Mouse (Mus musculus) liver, embryonic 14.5 days (tissue): Measurements from ENCODE around the gene Nek11. TPM values are rescaled to one million over a fixed set of nuclear protein-coding genes. Genes with fewer than 3 reads are reported as not detected.

ENCODE experiments used
- ATAC-seq: fragments of 200-750 bp; cut with Nextera tagmentation; 2 replicates; pipeline ENCODE4 v1.8.0; 2017; ENCODE audit warnings: moderate number of reproducible peaks, mild to moderate bottlenecking, moderate library complexity; ENCODE audit not compliant: insufficient read depth
- DNase-seq, 3 experiments: peaks; one replicate each; pipeline ENCODE4 v3.0.0-alpha.2; 2012 to 2013; ENCODE audit warnings: low read depth in 3 of 3, low spot score in 3 of 3
- H3K27ac ChIP-seq: fragments of 300-500 bp; sonication (generic); 2 replicates; pipeline ENCODE4 v1.5.1; 2014; ENCODE audit warnings: moderate library complexity, mild to moderate bottlenecking, control low read depth, inconsistent platforms
- H3K27me3 ChIP-seq: fragments of 300-500 bp; sonication (generic); 2 replicates; pipeline ENCODE4 v1.6.1; 2014; ENCODE audit warnings: mild to moderate bottlenecking, low read length, moderate library complexity; ENCODE audit not compliant: control insufficient read depth, insufficient read depth
- H3K36me3 ChIP-seq: fragments of 300-500 bp; sonication (generic); replicated peaks from 2 replicates; pipeline ENCODE4 v1.6.1; 2014; ENCODE audit warnings: low read depth; ENCODE audit not compliant: control insufficient read depth, insufficient read depth
- H3K4me1 ChIP-seq, 2 experiments: fragments of 200-500 bp in 1 of 2; fragments of 300-500 bp in 1 of 2; sonication (generic) in 1 of 2; replicated peaks; 2 replicates each; pipeline ENCODE4 v1.6.1; 2012 to 2014; ENCODE audit warnings: antibody characterized with exemption in 1 of 2, inconsistent platforms in 1 of 2, low read length in 1 of 2; ENCODE audit not compliant: control insufficient read depth in 2 of 2, insufficient read depth in 2 of 2
- H3K4me2 ChIP-seq: fragments of 300-500 bp; sonication (generic); 2 replicates; pipeline ENCODE4 v1.6.1; 2014; ENCODE audit warnings: low read depth, mild to moderate bottlenecking, control low read depth, moderate library complexity
- H3K4me3 ChIP-seq, 2 experiments: fragments of 200-500 bp in 1 of 2; fragments of 300-500 bp in 1 of 2; sonication (generic) in 1 of 2; 2 replicates each; pipeline ENCODE4 v1.5.1; 2012 to 2014; ENCODE audit warnings: low read depth in 2 of 2, low read length in 2 of 2, mild to moderate bottlenecking in 2 of 2, control low read depth in 1 of 2, inconsistent platforms in 1 of 2, moderate library complexity in 1 of 2; ENCODE audit not compliant: insufficient read depth in 1 of 2
- H3K9ac ChIP-seq: fragments of 300-500 bp; sonication (generic); replicated peaks from 2 replicates; pipeline ENCODE4 v1.6.1; 2014; ENCODE audit warnings: mild to moderate bottlenecking, control low read depth, moderate library complexity
- H3K9me3 ChIP-seq: fragments of 300-500 bp; sonication (generic); 2 replicates; pipeline ENCODE4 v1.6.1; 2016; ENCODE audit warnings: low read length, mixed read lengths; ENCODE audit not compliant: control insufficient read depth
- CTCF ChIP-seq: IDR thresholded peaks from 2 replicates; pipeline ENCODE4 v1.5.1; 2016; ENCODE audit warnings: antibody characterized with exemption, low read depth, control low read depth
- EP300 ChIP-seq: IDR thresholded peaks from 2 replicates; pipeline ENCODE4 v1.6.1; 2016; ENCODE audit warnings: antibody characterized with exemption, low read depth
- WGBS: fragments of 180-500 bp; shearing (Covaris S2); extraction: QIAGEN DNeasy Blood & Tissue Kit; methylation state at CpG from one replicate; pipeline ENCODE4 v1.1.7; 2014; ENCODE audit not compliant: insufficient replicate concordance; 5-methylcytosine and 5-hydroxymethylcytosine counted together
- polyA plus RNA-seq, 2 experiments: library from polyadenylated mRNA; depleted of rRNA in 1 of 2; stranded (reverse) in 1 of 2; unstranded in 1 of 2; fragments of >200 nt; fragmentation: Nextera tagmentation in 1 of 2; extraction: Ambion mirVana in 1 of 2; gene quantifications; 2 replicates each; pipeline versions ENCODE4 v1.2.1 to v1.2.3; 2012 to 2014

The Nek11 gene
- polyA plus RNA-seq, 2 experiments, result not detected

DNA sequence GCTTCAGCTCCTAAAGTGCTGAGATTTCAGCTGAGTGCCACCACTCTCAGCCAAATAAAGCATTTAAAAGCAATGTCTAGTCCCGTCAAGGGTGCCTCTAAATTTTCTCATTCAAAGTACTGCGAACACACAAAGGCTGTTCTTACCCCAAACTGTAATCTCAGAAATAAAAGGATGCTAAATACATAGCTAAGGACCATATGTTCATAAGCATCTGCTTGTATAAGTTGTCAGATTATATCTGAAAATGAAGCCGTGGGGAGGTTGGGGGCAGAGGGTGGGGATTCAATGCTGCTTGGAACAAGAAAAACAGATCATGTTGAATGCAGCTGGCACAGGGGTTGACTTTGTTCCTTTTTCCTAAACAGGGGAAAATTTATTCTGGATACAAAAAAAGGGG lies 120.4 kb downstream of the Nek11 start:
- WGBS, result 71% methylated on average over 3 of the region's 3 CpGs
- no peaks in the 10 kb centered on the region for H3K36me3 ChIP-seq

DNA sequence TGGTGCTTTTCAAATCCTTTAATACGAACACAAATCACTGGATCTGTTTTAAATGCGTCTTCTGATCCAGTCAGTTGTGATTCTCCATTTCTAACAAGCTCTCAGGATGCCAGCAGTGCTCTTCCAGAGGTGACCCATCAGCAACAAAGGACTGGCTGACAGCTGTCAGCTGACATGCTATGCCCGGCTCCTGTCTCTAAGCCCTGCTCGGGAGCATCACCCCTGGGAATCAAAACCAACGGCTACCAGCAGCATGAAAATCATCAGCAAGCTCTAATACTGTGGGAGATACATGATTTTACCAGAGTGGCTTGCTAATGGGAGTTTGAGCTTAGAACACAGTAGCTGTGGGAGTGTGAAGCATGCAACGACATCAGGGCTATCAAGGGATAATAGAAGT lies 121.0 kb downstream of the Nek11 start:
- Histone ChIP-seq H3K27me3 (no peaks in the 10 kb centered on the region), H3K4me1 (no peaks in the 10 kb centered on the region), H3K27ac (no peak overlapping the region), H3K4me2 (no peak overlapping the region), H3K9me3 (no peaks in the 10 kb centered on the region), H3K4me3 (no peak overlapping the region), H3K9ac (no peak overlapping the region), H3K36me3 (no peaks in the 10 kb centered on the region)
- no peak for ATAC-seq
- TF ChIP-seq EP300, result no peak
- no peak for TF ChIP-seq CTCF
- no peak for DNase-seq
- WGBS, result 45% methylated on average over 6 of the region's 6 CpGs

More for the DNA sequence above, 120.4 kb downstream of the Nek11 start:
- ATAC-seq (no peak), DNase-seq (no peak)
- no peak overlapping the region for H3K9ac ChIP-seq
- no peaks in the 10 kb centered on the region for H3K27me3 ChIP-seq
- no peak overlapping the region for H3K4me3 ChIP-seq
- H3K4me1 ChIP-seq, result no peaks in the 10 kb centered on the region
- no peak for TF ChIP-seq CTCF
- TF ChIP-seq EP300, result no peak
- H3K4me2 ChIP-seq, result no peak overlapping the region
- no peak overlapping the region for H3K27ac ChIP-seq
- H3K9me3 ChIP-seq, result no peaks in the 10 kb centered on the region

DNA sequence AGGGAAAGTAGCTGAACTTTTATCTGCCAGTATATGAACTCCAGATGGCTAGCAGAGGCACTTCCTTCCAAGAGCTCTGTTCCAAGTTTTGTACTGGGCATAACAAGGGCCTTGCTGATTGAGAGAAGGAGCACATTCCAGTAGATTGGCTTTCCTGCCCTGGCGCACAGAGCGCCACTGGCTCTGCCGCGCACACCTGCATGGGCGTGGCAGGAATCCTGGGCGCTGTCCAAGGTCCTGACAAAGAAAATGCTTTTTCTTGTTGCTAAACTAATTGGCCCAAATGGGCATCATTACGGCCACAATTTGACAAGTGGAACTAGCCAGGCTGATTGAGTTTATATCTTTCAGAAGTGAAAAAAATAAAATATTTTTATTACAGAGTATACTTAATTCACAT lies 123.1 kb downstream of the Nek11 start:
- no peaks in the 10 kb centered on the region for H3K4me1 ChIP-seq
- 14% methylated on average over 7 of the region's 7 CpGs for WGBS
- ATAC-seq, result no peak

DNA sequence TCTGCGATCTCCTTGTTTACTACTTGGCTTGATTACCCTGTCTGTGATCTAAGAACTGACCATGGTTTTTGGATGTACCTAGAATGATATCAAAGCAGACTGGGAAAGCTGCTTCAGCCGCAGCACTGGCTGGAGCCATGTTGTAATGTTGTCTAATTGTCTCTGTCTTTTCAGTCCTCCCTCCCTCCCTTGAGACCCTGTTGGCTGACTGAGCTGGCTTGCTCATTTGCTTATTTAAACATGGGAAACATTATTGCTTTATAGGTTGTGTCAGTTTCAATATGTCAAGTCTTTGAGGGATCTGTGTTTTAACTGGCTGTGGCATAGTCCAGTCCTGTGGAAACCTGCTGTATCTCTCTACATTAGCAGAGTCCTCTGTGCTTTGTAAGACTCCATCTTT lies 132.2 kb downstream of the Nek11 start:
- H3K4me1 ChIP-seq, result no peaks in the 10 kb centered on the region
- WGBS, result 27% methylated on average over 2 of the region's 2 CpGs
- no peak for ATAC-seq
- no peak overlapping the region for H3K4me3 ChIP-seq
- no peaks in the 10 kb centered on the region for H3K36me3 ChIP-seq
- no peaks in the 10 kb centered on the region for H3K9me3 ChIP-seq
- H3K27ac ChIP-seq, result no peak overlapping the region
- no peak overlapping the region for H3K4me2 ChIP-seq
- TF ChIP-seq EP300 (no peak), CTCF (no peak)
- H3K9ac ChIP-seq, result no peak overlapping the region
- no peaks in the 10 kb centered on the region for H3K27me3 ChIP-seq
- no peak for DNase-seq

More for the DNA sequence above, 123.1 kb downstream of the Nek11 start:
- no peak for DNase-seq
- Histone ChIP-seq H3K4me2 (no peak overlapping the region), H3K9ac (no peak overlapping the region), H3K36me3 (no peaks in the 10 kb centered on the region), H3K9me3 (no peaks in the 10 kb centered on the region), H3K4me3 (no peak overlapping the region), H3K27me3 (no peaks in the 10 kb centered on the region), H3K27ac (no peak overlapping the region)
- TF ChIP-seq CTCF (no peak), EP300 (no peak)

DNA sequence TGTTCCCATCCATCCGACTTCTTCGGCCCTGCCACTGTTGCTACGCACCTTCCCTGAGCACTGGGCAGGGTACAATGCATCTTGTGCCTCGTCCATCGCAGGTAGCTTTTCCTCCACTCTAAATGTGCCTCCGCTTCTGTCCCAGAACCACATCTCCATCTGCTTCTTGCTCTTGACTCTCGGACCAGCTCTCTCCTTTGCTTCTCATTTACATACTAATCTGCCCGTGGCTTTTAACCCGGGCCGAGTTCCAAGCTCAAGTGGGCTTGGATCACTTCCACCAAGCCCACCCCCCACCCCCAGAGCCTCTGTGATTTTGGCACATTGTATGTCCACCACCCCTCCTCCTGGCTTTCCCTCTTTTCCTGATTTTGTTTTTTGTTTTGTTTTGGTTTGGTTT lies 137.7 kb downstream of the Nek11 start:
- Histone ChIP-seq H3K9ac (no peak overlapping the region), H3K4me2 (no peak overlapping the region), H3K4me1 (no peaks in the 10 kb centered on the region), H3K27ac (no peak overlapping the region), H3K27me3 (no peaks in the 10 kb centered on the region), H3K4me3 (no peak overlapping the region), H3K36me3 (no peaks in the 10 kb centered on the region), H3K9me3 (no peaks in the 10 kb centered on the region)
- TF ChIP-seq CTCF (no peak), EP300 (no peak)
- ATAC-seq (no peak), DNase-seq (no peak)
- WGBS, result 63% methylated on average over 10 of the region's 10 CpGs

DNA sequence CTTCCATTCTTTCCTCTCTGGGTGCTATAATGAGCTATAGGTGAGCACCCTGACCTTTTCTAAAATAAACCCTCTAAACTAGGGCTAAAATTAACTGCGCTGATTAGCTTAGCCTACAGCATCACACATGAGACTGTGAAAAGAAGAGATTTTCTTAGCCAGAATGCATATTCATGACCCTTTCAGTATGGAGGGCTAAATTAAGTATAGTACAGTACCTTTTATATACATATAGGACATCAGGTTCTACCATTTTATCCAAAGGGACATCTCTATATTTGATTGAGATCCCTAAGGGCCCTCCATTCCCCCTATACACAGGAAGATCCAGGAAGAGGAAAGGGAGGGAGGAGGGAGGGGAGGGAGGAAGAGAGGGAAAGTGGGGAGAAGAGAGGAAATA lies 141.2 kb downstream of the Nek11 start:
- DNase-seq (no peak), ATAC-seq (no peak)
- 85% methylated on average over 1 of the region's 1 CpGs for WGBS
- no peaks in the 10 kb centered on the region; the same call in 1 of the 2 replicates for H3K9me3 ChIP-seq
- no peak overlapping the region for H3K4me2 ChIP-seq
- no peak overlapping the region for H3K4me3 ChIP-seq
- TF ChIP-seq EP300 (no peak), CTCF (no peak)
- H3K9ac ChIP-seq, result no peak overlapping the region
- no peaks in the 10 kb centered on the region for H3K4me1 ChIP-seq
- no peak overlapping the region for H3K27ac ChIP-seq
- H3K36me3 ChIP-seq, result no peaks in the 10 kb centered on the region
- H3K27me3 ChIP-seq, result no peaks in the 10 kb centered on the region
